Mouse (Mus musculus) splenic B cell, adult 2 months (primary cell): ENCODE data around the gene Sox18.
A peak's percentile ranks its signal among the peaks of the same experiment; 100 is the strongest.

Experiments
- DNase-seq: peaks from one replicate; pipeline ENCODE4 v3.0.0-alpha.2; 2011; ENCODE audit warnings: low read depth, low spot score
- H3K27me3 ChIP-seq: 2 replicates; pipeline ENCODE4 v1.6.1; 2012; ENCODE audit warnings: mild to moderate bottlenecking, low read length, moderate library complexity, mixed read lengths; ENCODE audit not compliant: control insufficient read depth, poor library complexity, insufficient read depth, severe bottlenecking
- H3K36me3 ChIP-seq: 2 replicates; pipeline ENCODE4 v1.6.1; 2012; ENCODE audit warnings: mild to moderate bottlenecking, low read length, moderate library complexity, mixed read lengths; ENCODE audit not compliant: control insufficient read depth, poor library complexity, insufficient read depth, severe bottlenecking

The Sox18 gene

GRCm38 (mm10) chr2:181646626-181647472 is 24.6 kb downstream of the Sox18 start:
- H3K36me3 ChIP-seq = peaks cover 28% of the 10 kb centered on the region
- H3K27me3 ChIP-seq = no peaks in the 10 kb centered on the region
- no peak for DNase-seq

- H3K36me3 ChIP-seq = peaks cover 28% of the 10 kb centered on the region
- DNase-seq = no peak
- H3K27me3 ChIP-seq = no peaks in the 10 kb centered on the region
Observed at GRCm38 (mm10) chr2:181645666-181646065, 25.8 kb downstream of the Sox18 start.

GRCm38 (mm10) chr2:181644361-181644760 is 27.1 kb downstream of the Sox18 start:
- peak; percentile 69 for DNase-seq
- Histone ChIP-seq H3K36me3 (peaks cover 26% of the 10 kb centered on the region), H3K27me3 (no peaks in the 10 kb centered on the region)

GRCm38 (mm10) chr2:181635865-181636264 is 35.6 kb downstream of the Sox18 start:
- H3K36me3 ChIP-seq = peaks cover 27% of the 10 kb centered on the region
- no peak for DNase-seq
- no peaks in the 10 kb centered on the region for H3K27me3 ChIP-seq

GRCm38 (mm10) chr2:181632624-181633023 is 38.8 kb downstream of the Sox18 start:
- H3K27me3 ChIP-seq = no peaks in the 10 kb centered on the region
- H3K36me3 ChIP-seq = peaks cover 17% of the 10 kb centered on the region
- DNase-seq = no peak

- Histone ChIP-seq H3K36me3 (peaks cover 12% of the 10 kb centered on the region; the same call in 1 of the 2 replicates), H3K27me3 (no peaks in the 10 kb centered on the region)
- no peak for DNase-seq
Observed at GRCm38 (mm10) chr2:181628471-181628870, 43.0 kb downstream of the Sox18 start.

- peak; percentile 36 for DNase-seq
- H3K36me3 ChIP-seq = peaks cover 12% of the 10 kb centered on the region; the same call in 1 of the 2 replicates
- no peaks in the 10 kb centered on the region for H3K27me3 ChIP-seq
Observed at GRCm38 (mm10) chr2:181623401-181623800, 48.0 kb downstream of the Sox18 start.
